Mouse (Mus musculus) stomach, postnatal 0 days (tissue): ENCODE measurements around the gene Rgma.

Experiments
- CTCF ChIP-seq: IDR thresholded peaks from 2 replicates; pipeline ENCODE4 v1.5.1; 2016; ENCODE audit warnings: antibody characterized with exemption, low read depth, mild to moderate bottlenecking, moderate library complexity
- EP300 ChIP-seq: optimal IDR thresholded peaks from 2 replicates; pipeline ENCODE3; 2016; ENCODE audit warnings: antibody characterized with exemption

DNA sequence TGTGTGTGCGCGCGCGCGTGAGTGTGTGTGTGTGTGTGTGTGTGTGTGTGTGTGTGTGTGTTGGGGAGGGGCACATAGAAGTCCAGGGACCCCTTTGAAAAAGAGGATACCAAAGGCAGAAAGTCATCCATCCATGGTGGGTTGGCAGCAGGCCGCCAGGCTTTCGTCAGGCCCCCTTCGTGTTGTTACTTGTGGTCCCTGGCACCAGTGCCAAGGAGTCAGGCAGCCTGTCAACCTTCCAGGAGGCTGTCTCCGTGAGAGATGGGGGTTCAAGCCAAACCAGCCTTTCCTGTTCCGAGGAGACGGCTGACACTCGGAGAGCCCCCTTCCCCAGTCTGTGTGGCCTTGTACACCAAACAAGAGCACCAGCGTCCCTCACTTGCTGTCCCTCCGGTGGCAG lies 38.9 kb downstream of the Rgma start:
- TF ChIP-seq CTCF = no peak
- no peak for TF ChIP-seq EP300
